Mouse (Mus musculus) adrenal gland, adult 18-20 months (tissue): ENCODE measurements at regions not wholly inside any gene's neighbourhood (a gene's known extent, or its start where the extent isn't known, plus 50 kb on each side); places are given as distances from the start of the nearest gene placed in this dataset.
A peak's percentile ranks its signal among the peaks of the same experiment; 100 is the strongest.
"Not testable (repeated sequence)": the region's sequence is repeated elsewhere in the genome, so short reads cannot be mapped to it uniquely, and the experiment has no call there.

Experiments used
- DNase-seq, 2 experiments: peaks; one replicate each; pipeline ENCODE4 v3.0.0; 2021 to 2022; ENCODE audit warnings: low spot score in 2 of 2

DNA sequence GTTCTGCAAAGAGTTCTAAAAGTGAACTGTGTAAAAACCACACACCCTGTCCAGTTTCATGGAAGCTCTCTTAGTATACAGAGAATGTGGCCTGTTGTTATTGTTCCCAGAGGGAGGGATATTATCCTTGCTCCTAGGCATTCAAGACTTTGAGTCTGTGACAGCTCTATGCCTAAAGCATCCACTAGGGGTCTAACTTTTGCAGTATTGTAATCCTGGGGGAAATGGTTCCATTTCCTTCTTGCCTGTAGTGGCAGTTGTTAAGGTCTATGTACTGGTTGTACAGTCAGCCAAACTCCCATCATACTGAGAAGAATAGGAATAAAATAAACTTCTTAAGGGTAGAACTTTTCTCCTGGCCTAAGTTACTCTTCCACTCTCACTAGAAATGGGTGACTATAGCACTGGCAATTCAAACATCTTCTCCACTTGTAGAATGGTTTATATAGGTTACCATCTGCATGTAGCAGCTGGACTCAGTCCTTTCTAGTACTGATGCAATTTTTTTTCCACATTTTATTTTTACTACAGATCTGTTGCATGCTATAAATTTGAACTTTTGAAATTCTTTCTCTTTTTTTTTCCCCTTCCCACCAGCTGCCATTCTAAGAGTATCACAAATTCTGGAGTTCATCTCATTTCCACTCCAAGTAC is 51.4 kb upstream of the Dpt start:
- DNase-seq: peak in 1 of 2 experiments; percentile 3

DNA sequence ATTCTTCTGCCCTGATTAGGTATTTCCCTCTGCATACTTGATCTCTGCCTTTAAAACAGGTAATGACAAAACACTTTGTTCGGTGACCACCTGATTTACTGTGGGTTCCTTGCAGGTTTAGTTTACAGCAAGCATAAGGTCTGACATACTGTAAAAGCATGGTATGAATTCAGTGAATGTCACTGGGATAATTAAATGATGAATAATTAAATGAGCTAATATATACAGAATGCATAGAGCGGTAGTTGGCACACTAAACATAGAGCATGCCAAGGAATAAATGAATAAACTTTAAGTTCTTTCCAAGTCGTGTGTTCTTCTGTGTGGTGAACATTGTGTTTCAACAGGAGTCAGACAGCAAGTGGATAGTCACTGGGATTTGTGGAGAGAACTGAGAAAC is 51.9 kb upstream of the Dpt start:
- no peak for DNase-seq

DNA sequence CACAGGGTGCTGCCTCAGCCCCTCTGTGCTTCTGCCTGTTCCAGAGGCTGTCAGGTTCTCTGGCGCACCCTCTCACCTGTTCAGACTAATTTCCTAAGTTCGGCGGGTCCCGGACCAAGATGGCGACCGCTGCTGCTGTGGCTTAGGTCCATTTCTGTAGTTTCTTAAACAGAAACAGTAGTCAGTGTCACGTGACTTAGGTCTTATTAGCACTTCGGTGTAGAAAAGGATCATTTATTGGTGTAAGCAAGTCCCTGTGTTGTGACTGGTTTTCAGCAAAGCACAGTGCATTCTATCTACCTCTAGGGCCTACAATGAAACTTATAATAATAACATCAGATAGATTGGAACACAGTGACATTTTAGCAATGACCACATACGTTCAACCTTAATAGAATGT is 53.5 kb upstream of the Dpt start:
- DNase-seq: not testable (repeated sequence)

DNA sequence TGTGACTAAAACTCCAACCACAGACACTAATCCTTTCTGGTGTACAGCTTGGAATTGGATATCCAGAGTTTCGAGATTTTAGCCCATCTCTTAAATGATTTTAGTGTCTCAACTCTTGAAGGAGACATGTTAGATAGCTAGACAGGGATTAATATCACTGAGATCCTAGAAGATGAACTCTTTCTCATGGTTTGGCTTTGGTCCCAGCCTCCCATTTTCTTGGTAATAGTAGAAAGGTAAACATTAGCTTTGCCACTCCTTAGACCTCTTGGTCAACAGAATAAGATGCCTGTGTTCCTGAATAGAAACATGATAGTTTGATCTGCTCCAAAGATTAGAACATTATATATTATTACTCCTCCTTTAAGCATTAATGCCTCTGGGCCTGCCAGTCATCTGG is 60.8 kb upstream of the Dpt start:
- DNase-seq: no peak

DNA sequence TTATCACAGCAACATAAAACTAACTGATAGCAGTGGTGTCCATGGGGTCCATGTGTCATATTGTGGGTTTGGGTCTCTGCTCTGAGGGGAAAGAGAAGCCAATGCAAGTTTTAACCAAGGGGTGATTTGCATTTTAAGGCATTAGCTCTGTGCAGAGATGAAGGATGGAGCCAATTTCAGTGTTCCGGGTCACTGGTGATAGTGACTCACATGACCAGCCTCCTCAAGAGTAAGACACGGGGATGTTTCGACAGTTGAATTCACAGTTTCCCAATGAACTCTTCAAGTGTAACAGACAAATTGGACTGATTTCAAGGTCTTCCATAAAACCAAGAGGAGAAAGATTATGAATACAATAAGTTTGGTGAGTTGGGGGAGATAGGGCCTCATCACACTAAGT is 62.7 kb upstream of the Dpt start:
- DNase-seq: no peak

DNA sequence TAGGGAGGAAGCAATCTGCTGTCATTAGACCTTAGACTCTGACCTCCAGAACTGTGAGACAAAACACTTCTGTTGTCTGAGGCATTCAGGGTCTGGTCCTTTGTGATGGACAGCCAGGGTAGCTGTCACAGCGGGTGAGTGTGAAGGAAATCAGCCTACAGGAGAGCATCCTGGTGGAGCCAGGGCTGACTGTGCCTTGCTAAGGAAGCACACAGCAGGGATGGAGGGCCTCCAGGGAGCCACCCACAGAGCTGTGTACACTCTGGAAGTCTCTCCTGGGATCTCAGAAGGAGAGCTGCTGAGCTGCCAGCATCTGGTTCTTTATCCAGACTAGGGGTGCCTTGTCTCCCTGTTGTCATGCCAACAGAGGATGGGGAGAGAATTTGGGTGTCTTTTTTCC is 74.4 kb upstream of the Dpt start:
- DNase-seq: no peak

DNA sequence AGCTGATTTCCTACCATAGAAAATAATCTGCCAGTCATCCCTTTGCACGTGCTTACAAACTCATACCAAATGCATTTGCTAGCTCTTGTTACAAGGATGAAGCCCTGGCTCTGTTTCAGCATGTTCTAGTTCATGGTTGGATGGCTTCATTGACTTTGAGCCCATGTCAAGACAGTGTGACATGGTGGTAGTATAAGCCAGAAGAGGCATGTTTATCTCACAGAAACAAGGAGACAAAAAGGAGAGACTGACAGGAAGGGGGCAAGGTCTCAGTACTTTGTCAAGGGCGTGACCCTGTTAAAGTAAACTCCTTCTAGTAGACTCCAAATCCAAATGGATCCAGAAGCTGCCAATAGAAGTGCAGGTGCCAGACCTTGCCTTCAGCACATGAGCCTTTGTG is 81.5 kb upstream of the Dpt start:
- no peak for DNase-seq

DNA sequence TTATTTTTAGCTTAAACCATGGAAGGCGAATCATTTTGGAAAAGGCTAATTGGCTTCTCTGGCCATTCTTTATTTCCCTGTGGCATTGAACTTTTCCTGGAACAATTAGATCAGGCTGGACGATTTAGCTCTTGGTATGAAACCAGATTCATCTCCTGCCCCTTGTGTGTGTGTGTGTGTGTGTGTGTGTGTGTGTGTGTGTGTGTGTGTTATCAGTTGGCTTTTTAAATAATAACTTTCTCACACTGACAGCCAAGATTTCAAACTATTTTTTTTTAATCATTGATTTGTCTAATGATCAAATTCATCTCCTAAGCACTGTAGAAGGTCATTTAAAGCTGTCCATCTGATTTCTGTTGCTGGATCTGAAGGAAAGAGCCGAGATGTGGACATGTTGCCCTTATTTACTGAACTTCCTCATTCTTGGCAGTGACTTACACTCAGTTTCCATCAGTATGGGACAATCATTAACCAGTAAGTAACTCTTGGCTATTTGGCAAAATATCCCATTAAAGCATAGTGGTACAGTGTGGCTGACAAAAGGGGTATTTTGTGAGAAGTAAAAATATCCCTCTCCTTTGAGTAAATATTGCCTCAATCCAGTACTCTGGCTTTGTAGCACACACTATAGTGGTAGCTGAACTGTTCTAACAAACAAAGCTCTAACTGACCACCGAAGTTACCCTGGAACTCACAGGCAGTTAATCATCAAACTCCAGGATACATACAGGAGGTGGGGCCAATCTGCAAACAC is 82.5 kb upstream of the Dpt start:
- no peak for DNase-seq

DNA sequence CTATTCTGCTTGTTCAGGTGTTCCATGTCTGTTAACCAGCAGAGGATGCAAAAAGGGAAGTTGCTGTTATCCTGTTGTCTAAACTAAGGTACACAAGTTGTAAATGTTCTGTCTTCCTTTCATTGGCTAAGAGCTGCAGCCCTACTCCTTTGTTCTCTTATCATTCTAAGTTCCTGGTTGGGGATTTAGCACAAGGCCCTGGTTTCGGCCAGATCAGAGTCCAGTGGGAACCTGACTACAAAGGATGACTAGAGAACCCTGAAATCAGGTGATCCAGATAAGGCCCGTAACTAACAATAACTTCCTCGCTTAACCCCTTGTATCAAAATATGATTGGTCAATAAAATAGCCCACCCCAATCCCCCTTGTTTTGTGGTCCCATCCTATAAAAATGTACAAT is 83.9 kb upstream of the Dpt start:
- no peak for DNase-seq

DNA sequence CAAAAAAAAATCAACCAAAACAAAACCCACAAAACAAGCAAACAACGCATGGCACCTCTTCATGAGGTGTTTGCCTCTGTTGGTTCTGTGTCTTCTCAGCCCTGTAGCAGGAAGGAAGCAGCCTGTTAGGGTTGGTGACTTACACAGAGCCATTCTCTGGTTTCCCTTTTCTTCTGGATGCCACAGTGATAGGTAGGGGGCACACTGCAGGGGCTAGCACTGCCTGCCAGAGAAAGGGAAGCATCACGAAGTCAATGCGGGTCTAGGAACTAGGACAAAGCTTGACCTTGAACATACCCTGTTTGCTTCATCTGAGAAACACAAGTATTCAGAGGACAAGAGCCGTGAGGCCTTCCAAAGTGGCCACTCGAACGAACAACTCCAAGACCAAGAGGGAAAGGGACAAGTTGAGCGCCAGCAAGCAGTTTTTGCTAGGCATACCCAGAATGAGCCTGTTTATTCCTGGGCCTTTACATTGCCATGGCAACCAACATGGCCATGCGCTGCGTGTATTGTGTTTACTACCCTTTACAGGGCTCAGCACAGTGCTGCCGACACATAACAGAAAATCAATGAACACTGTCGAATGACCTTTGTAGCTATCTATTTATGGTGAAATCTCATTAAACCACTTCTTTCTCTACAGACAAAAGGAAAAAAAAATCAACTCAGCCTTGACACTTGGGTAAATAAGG is 91.9 kb upstream of the Dpt start:
- DNase-seq: no peak

DNA sequence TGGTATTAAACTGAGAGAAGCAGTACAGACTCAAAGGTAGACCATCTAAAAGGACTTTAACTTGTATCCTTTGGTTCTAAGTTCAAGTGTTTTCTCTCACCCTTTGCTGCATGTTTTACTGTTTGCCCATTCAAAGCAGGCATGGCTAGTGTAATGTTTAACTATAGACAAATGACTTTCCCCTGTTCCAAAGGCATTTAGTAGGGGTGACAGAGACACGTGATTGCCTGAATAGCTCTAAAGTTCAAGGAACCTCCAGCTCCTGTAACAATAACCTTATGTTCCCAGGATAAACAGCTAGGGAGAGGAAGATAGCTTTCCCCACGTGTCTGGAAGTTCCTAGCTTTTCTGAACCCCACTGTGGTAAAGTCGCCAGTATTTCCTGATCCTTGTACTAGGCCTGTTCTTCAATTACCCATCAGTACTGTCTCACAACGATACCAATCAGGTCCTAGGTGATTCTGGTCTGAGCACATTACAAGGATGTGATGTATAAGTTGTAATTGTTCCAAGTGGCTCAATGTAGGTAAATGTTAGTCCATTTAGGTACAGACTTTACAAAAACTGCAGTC is 92.8 kb upstream of the Dpt start:
- DNase-seq: no peak

DNA sequence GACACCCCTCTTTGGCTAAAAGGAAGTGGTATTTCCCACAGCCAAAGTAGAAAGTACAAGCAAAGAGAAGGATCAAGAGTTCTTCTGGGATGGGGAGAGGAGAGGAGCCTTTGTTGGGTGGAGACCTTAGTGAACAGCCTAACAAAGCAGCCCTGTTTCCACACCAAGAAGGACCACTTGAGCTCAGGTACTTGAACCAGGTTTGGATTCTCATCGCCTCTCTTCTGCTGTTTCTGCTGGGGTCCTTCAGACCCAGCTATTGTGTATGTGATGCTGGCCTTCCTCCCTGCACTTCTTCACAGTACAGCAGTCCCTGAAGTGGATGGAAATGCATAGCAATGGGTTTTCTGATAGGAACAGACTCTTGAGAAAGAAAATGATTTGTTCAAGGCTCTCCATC is 106.4 kb upstream of the Dpt start:
- DNase-seq: no peak

DNA sequence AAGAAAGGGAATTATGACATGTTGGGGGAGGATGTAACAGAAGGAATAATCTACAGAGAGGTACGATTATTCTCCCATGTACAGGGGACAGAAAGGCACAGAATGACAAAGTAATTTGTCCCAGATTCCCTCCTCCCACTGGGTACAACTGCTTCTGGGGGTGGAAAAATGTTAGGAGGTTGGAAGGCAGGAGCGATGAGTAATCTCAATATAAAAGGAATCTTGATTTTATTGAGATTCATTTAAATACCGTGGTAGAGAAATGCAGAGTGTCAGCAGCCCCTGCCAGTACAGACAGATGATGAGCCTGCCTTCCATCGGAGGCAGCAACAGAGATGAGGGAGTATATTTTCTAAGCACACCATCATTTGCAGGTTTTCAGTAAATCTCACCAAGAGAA is 107.1 kb upstream of the Dpt start:
- DNase-seq: no peak

DNA sequence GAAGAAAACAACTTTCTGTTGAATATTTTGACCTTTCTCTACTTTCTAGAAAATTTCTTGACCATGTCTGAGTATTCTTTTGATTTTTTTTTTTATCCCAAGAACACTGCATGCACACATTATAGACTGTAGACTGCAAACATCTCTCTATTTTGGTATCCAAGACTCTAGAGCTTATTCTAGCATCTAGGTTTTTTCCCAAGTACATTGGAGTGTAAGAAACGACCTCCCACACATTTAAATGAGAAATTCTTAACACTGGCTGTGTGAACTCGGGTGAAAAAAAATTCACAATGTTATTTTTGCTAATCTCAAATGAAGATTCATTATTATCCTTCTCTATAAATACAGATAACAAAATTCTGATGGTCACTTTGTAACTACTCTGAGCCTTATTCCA is 112.0 kb upstream of the Dpt start:
- no peak for DNase-seq

DNA sequence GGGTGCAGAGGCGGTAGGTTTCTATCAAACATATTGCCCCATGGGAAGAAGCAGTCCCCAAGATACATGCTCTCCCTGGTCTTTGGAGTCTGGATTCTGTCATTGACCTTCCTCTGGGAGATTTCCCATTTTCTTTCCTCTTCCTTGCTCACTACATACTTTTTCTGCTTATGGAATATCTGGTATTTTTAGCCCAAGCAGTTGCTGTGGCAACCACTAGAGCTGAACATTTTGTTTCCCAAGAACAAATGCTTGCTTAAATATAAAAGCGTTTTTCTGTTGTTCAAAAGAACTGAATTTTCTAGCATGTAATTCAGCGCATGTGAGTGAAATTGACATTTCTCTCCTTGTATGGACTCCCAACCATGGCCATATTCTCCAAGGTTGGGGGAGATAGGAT is 112.7 kb upstream of the Dpt start:
- DNase-seq: no peak

DNA sequence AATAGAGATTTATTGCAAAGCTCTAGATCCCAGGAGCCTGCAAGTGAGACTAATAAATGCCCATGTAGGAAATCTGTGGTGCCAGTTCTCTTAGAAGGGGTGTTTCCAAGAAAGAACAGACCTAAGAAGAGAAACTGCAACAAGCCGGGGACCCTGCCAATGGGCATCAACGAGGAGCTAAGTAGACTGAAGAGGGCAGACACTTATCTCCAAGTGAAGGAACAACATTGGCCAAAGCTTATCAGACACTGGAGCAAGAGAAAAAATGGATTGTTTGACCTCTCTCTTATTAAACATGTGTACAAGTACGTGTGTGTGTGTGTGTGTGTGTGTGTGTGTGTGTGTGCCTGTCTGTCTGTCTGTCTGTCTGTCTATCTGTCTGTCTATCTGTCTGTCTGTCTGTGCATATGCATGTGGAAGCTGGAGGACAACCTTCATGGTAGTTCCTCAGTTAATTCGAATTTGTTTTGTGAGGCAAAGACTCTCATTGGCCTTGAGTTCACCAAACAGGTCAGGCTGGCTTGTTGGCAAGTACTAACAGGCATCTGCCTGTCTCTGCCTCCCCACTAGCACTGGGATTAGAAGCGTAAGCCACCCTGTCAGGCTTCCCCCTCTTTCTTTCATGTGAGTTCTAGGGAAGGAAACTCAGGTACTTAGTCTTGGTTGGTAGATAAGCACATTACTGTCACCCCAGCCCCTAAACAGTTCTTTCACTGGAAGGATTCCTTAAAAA is 113.4 kb upstream of the Dpt start:
- no peak for DNase-seq

DNA sequence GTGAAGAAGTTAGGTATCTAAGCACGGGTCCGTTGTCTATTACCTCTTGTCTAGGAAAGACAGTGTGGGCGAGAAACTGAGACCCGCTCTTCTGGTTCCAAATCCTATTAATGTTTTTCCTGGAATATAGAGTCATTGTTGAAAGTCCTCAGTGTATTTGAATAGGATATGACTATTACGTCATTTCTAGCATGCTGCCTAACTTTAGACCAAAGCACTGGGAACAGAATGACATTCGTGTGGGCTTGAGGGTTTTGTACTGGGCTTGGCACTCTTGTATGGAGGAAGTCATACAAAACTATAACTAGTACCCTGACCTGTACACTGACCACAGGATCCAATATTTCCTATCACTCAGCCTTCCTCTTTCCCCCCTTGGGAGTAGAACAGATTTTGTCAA is 114.0 kb upstream of the Dpt start:
- DNase-seq: no peak

DNA sequence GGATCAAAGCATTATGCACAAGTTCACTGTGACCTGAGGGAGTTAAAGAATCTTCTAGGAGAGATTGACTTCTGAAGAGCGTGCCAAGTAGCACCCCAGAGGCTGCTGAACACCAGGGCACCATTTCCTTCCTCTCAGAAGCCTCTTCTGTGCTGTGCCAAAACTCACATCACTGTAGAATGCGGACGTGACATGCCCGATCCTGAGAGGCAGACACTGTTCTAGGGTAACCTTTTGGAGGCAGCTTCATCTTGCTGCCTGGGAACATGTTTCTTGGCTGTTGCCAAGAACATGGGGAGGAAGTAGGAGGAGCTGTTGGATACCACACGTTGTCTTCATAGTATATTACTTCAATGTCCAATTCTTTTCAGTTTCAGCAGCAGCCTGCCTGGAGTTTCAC is 114.9 kb upstream of the Dpt start:
- DNase-seq: no peak

DNA sequence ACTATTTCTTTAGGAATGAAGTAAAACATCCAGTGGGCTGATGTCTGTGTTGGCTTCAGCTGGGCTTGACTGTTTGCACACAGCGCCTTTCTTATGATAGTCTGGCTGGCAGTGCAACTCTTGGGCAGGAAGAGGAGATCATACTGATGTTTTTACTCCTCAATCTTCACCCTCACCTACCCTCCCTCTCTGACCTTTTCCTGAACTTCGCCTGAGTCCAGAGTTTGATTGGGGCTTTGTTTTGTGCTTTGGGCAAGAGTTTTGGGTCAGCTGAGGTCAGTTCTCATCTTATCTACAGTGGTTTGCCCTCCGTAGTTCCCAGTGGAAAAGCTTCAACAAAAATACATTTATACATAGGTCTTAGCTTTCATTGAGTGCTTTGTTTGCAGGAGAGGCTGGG is 118.1 kb upstream of the Dpt start:
- no peak for DNase-seq

DNA sequence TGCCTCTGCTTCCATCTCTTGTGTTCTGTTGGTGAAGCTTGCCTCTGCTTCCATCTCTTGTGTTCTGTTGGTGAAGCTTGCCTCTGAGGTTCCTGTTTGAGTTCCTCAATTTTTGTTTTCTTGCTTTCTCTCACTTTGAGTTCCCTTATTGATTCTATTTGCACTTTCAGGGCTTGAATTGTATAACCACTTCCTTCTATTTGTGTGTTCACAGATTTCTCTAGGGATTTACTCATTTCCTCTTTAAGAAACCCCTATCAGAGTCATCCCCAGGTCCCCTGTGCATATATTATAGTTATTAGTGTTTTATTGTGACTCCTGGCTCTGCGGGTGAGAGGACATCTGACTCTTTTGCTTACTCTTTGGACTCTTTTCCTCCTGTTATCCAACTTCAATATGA is 144.2 kb upstream of the Dpt start:
- DNase-seq: no peak

DNA sequence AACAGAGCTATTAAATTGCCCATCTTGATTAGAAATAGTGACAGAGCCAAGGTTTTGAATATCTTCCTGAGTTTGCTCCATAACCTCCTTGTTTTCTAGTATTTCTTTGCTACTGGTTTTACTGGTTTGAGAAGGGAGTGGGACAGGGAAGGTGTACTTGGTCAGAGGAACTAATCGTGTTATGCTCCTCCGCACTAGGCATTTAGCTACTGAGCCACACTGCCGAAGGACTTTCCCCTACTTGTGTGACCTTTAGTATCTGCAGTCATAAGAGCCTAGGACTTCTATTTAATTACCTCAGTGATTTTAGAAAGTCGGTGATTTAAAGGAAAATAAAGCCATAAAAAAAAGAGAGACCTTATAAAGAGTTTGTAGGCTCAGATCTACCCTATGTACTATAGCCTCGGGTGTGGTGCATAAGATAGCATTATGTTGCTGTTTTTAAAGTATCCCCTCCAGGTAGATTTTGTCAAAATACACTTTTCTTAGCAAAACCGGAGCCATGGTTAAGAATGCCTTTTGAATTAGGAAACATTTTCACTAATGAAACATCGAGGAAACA is 158.5 kb upstream of the Dpt start:
- no peak for DNase-seq
